Mouse (Mus musculus): ENCODE data around the gene Insyn1.

The Insyn1 gene

GRCm38 (mm10) chr9:58487851-58488801 lies at the start of gene Insyn1:
Gene Insyn1 (plus strand): TSS chr9:58488603.
- DNase-seq (ENCODE audit: extremely low read depth, low read depth) = no peak

GRCm38 (mm10) chr9:58438921-58439396 lies 49.4 kb upstream of the Insyn1 start:
- no peak for DNase-seq (ENCODE audit: extremely low read depth, low read depth)

GRCm38 (mm10) chr9:58440100-58440499 lies 48.3 kb upstream of the Insyn1 start:
- DNase-seq (ENCODE audit: extremely low read depth, low read depth) = no peak

GRCm38 (mm10) chr9:58440614-58441013 lies 47.8 kb upstream of the Insyn1 start:
- DNase-seq (ENCODE audit: extremely low read depth, low read depth) = no peak

- no peak for DNase-seq (ENCODE audit: extremely low read depth, low read depth)
Measured at GRCm38 (mm10) chr9:58441351-58442104, 46.9 kb upstream of the Insyn1 start.

GRCm38 (mm10) chr9:58442105-58443010 lies 46.0 kb upstream of the Insyn1 start:
- DNase-seq (ENCODE audit: extremely low read depth, low read depth) = no peak

- DNase-seq (ENCODE audit: extremely low read depth, low read depth) = no peak
Measured at GRCm38 (mm10) chr9:58443061-58443460, 45.3 kb upstream of the Insyn1 start.

GRCm38 (mm10) chr9:58446829-58447228 lies 41.6 kb upstream of the Insyn1 start:
- no peak for DNase-seq (ENCODE audit: extremely low read depth, low read depth)

GRCm38 (mm10) chr9:58447997-58448595 lies 40.3 kb upstream of the Insyn1 start:
- DNase-seq (ENCODE audit: extremely low read depth, low read depth) = no peak

- DNase-seq (ENCODE audit: extremely low read depth, low read depth) = no peak
Measured at GRCm38 (mm10) chr9:58449526-58449925, 38.9 kb upstream of the Insyn1 start.

- DNase-seq (ENCODE audit: extremely low read depth, low read depth) = peak; percentile 58
Measured at GRCm38 (mm10) chr9:58453791-58454378, 34.5 kb upstream of the Insyn1 start.

- DNase-seq (ENCODE audit: extremely low read depth, low read depth) = no peak
Measured at GRCm38 (mm10) chr9:58454886-58455285, 33.5 kb upstream of the Insyn1 start.

GRCm38 (mm10) chr9:58455798-58456197 lies 32.6 kb upstream of the Insyn1 start:
- DNase-seq (ENCODE audit: extremely low read depth, low read depth) = no peak

GRCm38 (mm10) chr9:58457481-58457955 lies 30.9 kb upstream of the Insyn1 start:
- DNase-seq (ENCODE audit: extremely low read depth, low read depth) = no peak

GRCm38 (mm10) chr9:58458341-58458740 lies 30.1 kb upstream of the Insyn1 start:
- DNase-seq (ENCODE audit: extremely low read depth, low read depth) = no peak

- no peak for DNase-seq (ENCODE audit: extremely low read depth, low read depth)
Measured at GRCm38 (mm10) chr9:58458856-58459553, 29.4 kb upstream of the Insyn1 start.

GRCm38 (mm10) chr9:58467345-58468025 lies 20.9 kb upstream of the Insyn1 start:
- DNase-seq (ENCODE audit: extremely low read depth, low read depth) = no peak

- DNase-seq (ENCODE audit: extremely low read depth, low read depth) = no peak
Measured at GRCm38 (mm10) chr9:58470466-58470865, 17.9 kb upstream of the Insyn1 start.

Data from MEL-GATA-1-ER (cell line).